Mouse (Mus musculus): ENCODE data around the gene Blcap.

DNA sequence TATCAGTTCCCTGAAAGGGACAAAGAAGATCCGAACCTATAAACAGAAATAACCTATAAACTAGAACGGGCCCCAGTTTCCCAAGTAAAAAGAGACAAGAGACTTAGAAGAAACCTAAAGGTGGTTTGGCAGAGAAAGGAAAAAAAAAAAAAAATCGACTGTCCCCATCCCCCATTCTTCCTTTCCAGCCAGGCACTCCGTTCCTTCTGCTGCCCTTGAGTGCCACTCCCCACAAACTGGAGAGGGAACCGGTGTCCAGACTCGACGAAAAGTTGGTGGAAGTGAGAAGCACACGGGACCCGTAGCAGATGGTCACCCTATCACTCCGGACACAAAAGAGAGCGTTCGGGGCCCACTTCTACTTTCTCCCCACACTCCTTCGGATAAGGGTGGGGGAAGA lies 5.6 kb downstream of the Blcap start:
- no peak for TF ChIP-seq CTCF (IDR thresholded peaks at IDR 0.05; ENCODE audit: borderline replicate concordance, control insufficient read depth, extremely low read depth, insufficient read depth, low read length, poor library complexity)
- TF ChIP-seq POLR2A (IDR thresholded peaks at IDR 0.05; ENCODE audit: control insufficient read depth, extremely low read depth, insufficient read depth, low read length, poor library complexity): no peak

All from thymus, adult 2 months (tissue).